Mouse (Mus musculus) cerebellum, adult 2 months (tissue): ENCODE data around the gene Shc1. TPM values are rescaled to one million over a fixed set of nuclear protein-coding genes. Genes with fewer than 3 reads are reported as not detected.

Source experiments
- DNase-seq, 2 experiments: peaks; one replicate each; pipeline ENCODE4 v3.0.0; 2021
- H3K27ac ChIP-seq: fragments of 200-500 bp; 2 replicates; pipeline ENCODE4 v1.5.1; 2012; ENCODE audit warnings: low read length, control low read depth, inconsistent platforms; ENCODE audit not compliant: insufficient read depth
- H3K27me3 ChIP-seq: fragments of 200-500 bp; 2 replicates; pipeline ENCODE4 v1.6.1; 2012; ENCODE audit warnings: inconsistent platforms, mild to moderate bottlenecking, low read length, moderate library complexity; ENCODE audit not compliant: control insufficient read depth, insufficient read depth
- H3K4me1 ChIP-seq: fragments of 200-500 bp; 2 replicates; pipeline ENCODE4 v1.6.1; 2011; ENCODE audit warnings: low read length; ENCODE audit not compliant: control insufficient read depth, insufficient read depth
- H3K4me3 ChIP-seq: fragments of 200-500 bp; replicated peaks from 2 replicates; pipeline ENCODE3; 2011; ENCODE audit warnings: mild to moderate bottlenecking, low read depth, low read length, control low read depth; ENCODE audit not compliant: insufficient read depth
- CTCF ChIP-seq: fragments of 200-500 bp; IDR thresholded peaks from 2 replicates; pipeline ENCODE4 v1.5.1; 2011; ENCODE audit warnings: low read depth, mild to moderate bottlenecking, control low read depth, low read length, moderate library complexity, borderline replicate concordance; ENCODE audit not compliant: insufficient read depth
- POLR2A ChIP-seq: fragments of 200-500 bp; IDR thresholded peaks from 2 replicates; pipeline ENCODE4 v1.6.1; 2011; ENCODE audit warnings: low read length, control low read depth, borderline replicate concordance; ENCODE audit not compliant: insufficient read depth
- WGBS: fragments of 180-500 bp; shearing (Covaris S2); methylation state at CpG from one replicate; pipeline ENCODE4 v1.1.7; 2018; 5-methylcytosine and 5-hydroxymethylcytosine counted together
- polyA plus RNA-seq: library from polyadenylated mRNA; depleted of rRNA; stranded (reverse); fragments of >200 nt; gene quantifications from 2 replicates; pipeline ENCODE4 v1.2.3, GENCODE M21; 2012

Gene Shc1
- polyA plus RNA-seq, 1 experiment = 15.9 TPM

GRCm38 (mm10) chr3:89411490-89412393 lies 6.5 kb upstream of the Shc1 start, which contains the start of gene Flad1:
Flad1 (minus strand) TSS chr3:89411870.
- H3K4me3 ChIP-seq = peak within 1 kb of the TSS; percentile 68
- no peaks in the 10 kb centered on the region for H3K27me3 ChIP-seq
- H3K27ac ChIP-seq = peak within 1 kb of the TSS; percentile 59
- DNase-seq = peak; percentile 100
- TF ChIP-seq CTCF (no peak), POLR2A (peak; percentile 63; the same call in 1 of the 2 replicates)
- 0 out of 2 replicates have a peak, but pooled peaks cover 2% of the 10 kb centered on the region for H3K4me1 ChIP-seq
- 4% methylated on average over 28 of the region's 28 CpGs for WGBS

- H3K27ac ChIP-seq = no peak overlapping the region
- DNase-seq = no peak
- H3K4me1 ChIP-seq = 0 out of 2 replicates have a peak, but pooled peaks cover 3% of the 10 kb centered on the region
- H3K27me3 ChIP-seq = no peaks in the 10 kb centered on the region
- 87% methylated on average over 8 of the region's 8 CpGs for WGBS
- TF ChIP-seq POLR2A = no peak
- no peak for TF ChIP-seq CTCF
- H3K4me3 ChIP-seq = no peak overlapping the region
Observed at GRCm38 (mm10) chr3:89416158-89416557, 2.1 kb upstream of the Shc1 start.

- Histone ChIP-seq H3K4me3 (no peak overlapping the region), H3K4me1 (0 out of 2 replicates have a peak, but pooled peaks cover 7% of the 10 kb centered on the region), H3K27me3 (no peaks in the 10 kb centered on the region), H3K27ac (no peak overlapping the region)
- TF ChIP-seq CTCF (no peak), POLR2A (no peak)
- WGBS = 17% methylated on average over 2 of the region's 2 CpGs
- no peak for DNase-seq
Observed at GRCm38 (mm10) chr3:89417131-89417530, 1.1 kb upstream of the Shc1 start.

- DNase-seq = no peak
- H3K27me3 ChIP-seq = no peaks in the 10 kb centered on the region
- TF ChIP-seq POLR2A (no peak), CTCF (no peak)
- under 1% methylated on average over 20 of the region's 20 CpGs for WGBS
- peak overlapping the region; percentile 74 for H3K4me3 ChIP-seq
- H3K27ac ChIP-seq = no peak overlapping the region
- H3K4me1 ChIP-seq = 0 out of 2 replicates have a peak, but pooled peaks cover 7% of the 10 kb centered on the region
Observed at GRCm38 (mm10) chr3:89417840-89418169, 438 bp upstream of the Shc1 start.

- Histone ChIP-seq H3K27me3 (no peaks in the 10 kb centered on the region), H3K4me1 (0 out of 2 replicates have a peak, but pooled peaks cover 7% of the 10 kb centered on the region), H3K4me3 (peak overlapping the region; percentile 74), H3K27ac (0 out of 2 replicates have a peak overlapping the region, but pooled peaks have one; percentile 11)
- TF ChIP-seq CTCF = no peak
- TF ChIP-seq POLR2A = no peak
- under 1% methylated on average over 16 of the region's 16 CpGs for WGBS
- peak in 1 of 2 experiments; percentile 39 for DNase-seq
Observed at GRCm38 (mm10) chr3:89418861-89419250, 613 bp downstream of the Shc1 start.

GRCm38 (mm10) chr3:89419571-89419970 lies 1.3 kb downstream of the Shc1 start:
- no peak for DNase-seq
- Histone ChIP-seq H3K4me1 (0 out of 2 replicates have a peak, but pooled peaks cover 7% of the 10 kb centered on the region), H3K27me3 (no peaks in the 10 kb centered on the region), H3K4me3 (no peak overlapping the region), H3K27ac (0 out of 2 replicates have a peak overlapping the region, but pooled peaks have one; percentile 11)
- 10% methylated on average over 9 of the region's 9 CpGs for WGBS
- no peak for TF ChIP-seq POLR2A
- TF ChIP-seq CTCF = no peak

- H3K27me3 ChIP-seq = no peaks in the 10 kb centered on the region
- DNase-seq = no peak
- TF ChIP-seq POLR2A = no peak
- H3K27ac ChIP-seq = no peak overlapping the region
- WGBS = 71% methylated on average over 3 of the region's 3 CpGs
- H3K4me3 ChIP-seq = no peak overlapping the region
- H3K4me1 ChIP-seq = 0 out of 2 replicates have a peak, but pooled peaks cover 7% of the 10 kb centered on the region
Observed at GRCm38 (mm10) chr3:89419981-89420380, 1.7 kb downstream of the Shc1 start.

- no peak overlapping the region for H3K27ac ChIP-seq
- H3K4me1 ChIP-seq = 0 out of 2 replicates have a peak, but pooled peaks cover 7% of the 10 kb centered on the region
- TF ChIP-seq POLR2A = no peak
- no peak for TF ChIP-seq CTCF
- no peak for DNase-seq
- H3K27me3 ChIP-seq = no peaks in the 10 kb centered on the region
- no peak overlapping the region for H3K4me3 ChIP-seq
- 83% methylated on average over 2 of the region's 2 CpGs for WGBS
Observed at GRCm38 (mm10) chr3:89420421-89420820, 2.2 kb downstream of the Shc1 start.
